Mouse (Mus musculus) ES-E14 (cell line): ENCODE measurements around the gene Dph6. TPM values are rescaled to one million over a fixed set of nuclear protein-coding genes. Genes with fewer than 3 reads are reported as not detected.

Source experiments
- DNase-seq: peaks from one replicate; pipeline ENCODE4 v3.0.0-alpha.2; 2013; ENCODE audit warnings: low read depth, low spot score
- H3K27ac ChIP-seq: 2 replicates; pipeline ENCODE4 v1.5.1; 2012; ENCODE audit warnings: low read depth, mild to moderate bottlenecking, low read length, moderate library complexity, mixed read lengths; ENCODE audit not compliant: poor library complexity, insufficient read depth, severe bottlenecking
- H3K36me3 ChIP-seq: 2 replicates; pipeline ENCODE4 v1.6.1; 2012; ENCODE audit warnings: mild to moderate bottlenecking, low read length, moderate library complexity, mixed read lengths; ENCODE audit not compliant: control insufficient read depth, poor library complexity, insufficient read depth, severe bottlenecking
- H3K4me1 ChIP-seq, 2 experiments: fragments of 150-350 bp in 1 of 2; sonication (generic) in 1 of 2; 2 replicates each; pipeline ENCODE4 v1.6.1; 2012; ENCODE audit warnings: low read length in 2 of 2, mild to moderate bottlenecking in 1 of 2, mixed read lengths in 1 of 2; ENCODE audit not compliant: control insufficient read depth in 2 of 2, insufficient read depth in 2 of 2, poor library complexity in 1 of 2
- H3K4me3 ChIP-seq, 2 experiments: fragments of 150-350 bp in 1 of 2; sonication (generic) in 1 of 2; 2 replicates each; pipeline ENCODE4 v1.5.1; 2012; ENCODE audit warnings: low read length in 2 of 2, low read depth in 1 of 2, mild to moderate bottlenecking in 1 of 2, mixed read lengths in 1 of 2; ENCODE audit not compliant: insufficient read depth in 1 of 2, poor library complexity in 1 of 2, severe bottlenecking in 1 of 2
- H3K9ac ChIP-seq: 2 replicates; pipeline ENCODE4 v1.6.1; 2012; ENCODE audit warnings: low read depth, mild to moderate bottlenecking, low read length, mixed read lengths; ENCODE audit not compliant: poor library complexity, insufficient read depth, severe bottlenecking
- H3K9me3 ChIP-seq: fragments of 150-350 bp; sonication (generic); 2 replicates; pipeline ENCODE4 v1.6.1; 2012; ENCODE audit warnings: low read depth, mild to moderate bottlenecking, low read length; ENCODE audit not compliant: control insufficient read depth, insufficient read depth
- CHD2 ChIP-seq: IDR thresholded peaks from 2 replicates; pipeline ENCODE4 v1.6.1; 2014; ENCODE audit warnings: mild to moderate bottlenecking, low read depth, low read length, inconsistent platforms
- HCFC1 ChIP-seq: IDR thresholded peaks from 2 replicates; pipeline ENCODE4 v1.6.1; 2012; ENCODE audit warnings: low read length, inconsistent platforms, borderline replicate concordance; ENCODE audit not compliant: insufficient read depth
- MAFK ChIP-seq: IDR thresholded peaks from 2 replicates; pipeline ENCODE4 v1.6.1; 2014; ENCODE audit warnings: mild to moderate bottlenecking, low read depth, low read length, inconsistent platforms; ENCODE audit not compliant: insufficient read depth
- ZC3H11A ChIP-seq: IDR thresholded peaks from 2 replicates; pipeline ENCODE4 v1.6.1; 2012; ENCODE audit warnings: low read depth, mild to moderate bottlenecking, inconsistent platforms, low read length, borderline replicate concordance
- ZNF384 ChIP-seq: IDR thresholded peaks from 2 replicates; pipeline ENCODE4 v1.6.1; 2012; ENCODE audit warnings: low read depth, low read length, inconsistent platforms
- in situ Hi-C, 2 experiments: fragments of 600-800 bp; cut with MboI; formaldehyde crosslinking; loops; one replicate each; pipeline ENCODE4 v1.15.1; 2025; ENCODE audit warnings: low sequenced_read_pairs in 2 of 2, inconsistent platforms in 1 of 2; ENCODE audit not compliant: unreplicated experiment in 2 of 2
- total RNA-seq: library from RNA; depleted of rRNA; stranded (reverse); fragments of 300-350 nt; gene quantifications from 2 replicates; pipeline ENCODE4 v1.2.3, GENCODE M21; 2012

Gene Dph6
- total RNA-seq, 1 experiment, result 15.3 TPM

GRCm38 (mm10) chr2:114687081-114687480, 32.3 kb upstream of the Dph6 start:
- H3K4me3 ChIP-seq, result no peak overlapping the region
- no peaks in the 10 kb centered on the region for H3K9me3 ChIP-seq
- in situ Hi-C loops, result no loop called here
- no peak overlapping the region for H3K27ac ChIP-seq
- no peak for DNase-seq
- H3K36me3 ChIP-seq, result no peaks in the 10 kb centered on the region
- no peak for TF ChIP-seq ZNF384
- TF ChIP-seq HCFC1, result no peak
- TF ChIP-seq ZC3H11A, result no peak
- TF ChIP-seq CHD2, result no peak
- TF ChIP-seq MAFK, result no peak
- H3K9ac ChIP-seq, result no peak overlapping the region
- no peaks in the 10 kb centered on the region for H3K4me1 ChIP-seq

GRCm38 (mm10) chr2:114673831-114674230, 19.1 kb upstream of the Dph6 start:
- Histone ChIP-seq H3K9me3 (no peaks in the 10 kb centered on the region), H3K4me1 (no peaks in the 10 kb centered on the region), H3K36me3 (no peaks in the 10 kb centered on the region), H3K4me3 (no peak overlapping the region), H3K9ac (no peak overlapping the region), H3K27ac (no peak overlapping the region)
- TF ChIP-seq ZNF384 (no peak), CHD2 (no peak), MAFK (no peak), ZC3H11A (no peak), HCFC1 (no peak)
- in situ Hi-C loops, result no loop called here
- DNase-seq, result no peak

GRCm38 (mm10) chr2:114670983-114671382, 16.2 kb upstream of the Dph6 start:
- TF ChIP-seq HCFC1, result no peak
- no peak overlapping the region for H3K27ac ChIP-seq
- H3K36me3 ChIP-seq, result no peaks in the 10 kb centered on the region
- H3K9ac ChIP-seq, result no peak overlapping the region
- in situ Hi-C loops, result no loop called here
- no peak overlapping the region for H3K4me3 ChIP-seq
- no peak for DNase-seq
- H3K4me1 ChIP-seq, result no peaks in the 10 kb centered on the region
- no peaks in the 10 kb centered on the region for H3K9me3 ChIP-seq

- no peak for DNase-seq
- H3K27ac ChIP-seq, result no peak overlapping the region
- H3K9me3 ChIP-seq, result no peaks in the 10 kb centered on the region
- no peak overlapping the region for H3K9ac ChIP-seq
- in situ Hi-C loops, result no loop called here
- TF ChIP-seq ZC3H11A, result no peak
- H3K4me1 ChIP-seq, result no peaks in the 10 kb centered on the region
- no peaks in the 10 kb centered on the region for H3K36me3 ChIP-seq
- H3K4me3 ChIP-seq, result no peak overlapping the region
Observed at GRCm38 (mm10) chr2:114658954-114659353, 4.2 kb upstream of the Dph6 start.

- no peak for DNase-seq
- no peak overlapping the region for H3K9ac ChIP-seq
- no peaks in the 10 kb centered on the region for H3K9me3 ChIP-seq
- in situ Hi-C loops, result no loop called here
- H3K4me1 ChIP-seq, result no peaks in the 10 kb centered on the region
- H3K27ac ChIP-seq, result no peak overlapping the region
- H3K4me3 ChIP-seq, result no peak overlapping the region
- no peak for TF ChIP-seq HCFC1
- TF ChIP-seq ZC3H11A, result no peak
- no peak for TF ChIP-seq CHD2
- no peak for TF ChIP-seq MAFK
- no peak for TF ChIP-seq ZNF384
- H3K36me3 ChIP-seq, result no peaks in the 10 kb centered on the region
Observed at GRCm38 (mm10) chr2:114646240-114646639, 8.5 kb downstream of the Dph6 start.
